Mouse (Mus musculus) MEL (cell line): ENCODE results near the gene B830017H08Rik. TPM values are rescaled to one million over a fixed set of nuclear protein-coding genes. Genes with fewer than 3 reads are reported as not detected.

Experiments used
- DNase-seq: peaks from one replicate; pipeline ENCODE4 v3.0.0; 2011; ENCODE audit warnings: low read depth, low spot score
- H3K27ac ChIP-seq: 2 replicates; pipeline ENCODE4 v1.5.1; 2012; ENCODE audit warnings: low read depth, mild to moderate bottlenecking, control low read depth, low read length, moderate library complexity; ENCODE audit not compliant: control insufficient read depth
- H3K27me3 ChIP-seq, 2 experiments: fragments of 150-350 bp in 1 of 2; sonication (generic) in 1 of 2; 2 replicates each; pipeline ENCODE4 v1.6.1; 2012; ENCODE audit warnings: low read length in 2 of 2, mild to moderate bottlenecking in 2 of 2, improper control_type of control experiment in 1 of 2, moderate library complexity in 1 of 2; ENCODE audit not compliant: insufficient read depth in 2 of 2, control insufficient read depth in 1 of 2
- H3K36me3 ChIP-seq, 2 experiments: 2 replicates each; pipeline ENCODE4 v1.6.1; 2012 to 2014; ENCODE audit warnings: low read length in 2 of 2, improper control_type of control experiment in 1 of 2, inconsistent platforms in 1 of 2, mild to moderate bottlenecking in 1 of 2; ENCODE audit not compliant: insufficient read depth in 2 of 2, control insufficient read depth in 1 of 2
- H3K4me1 ChIP-seq, 2 experiments: fragments of 150-350 bp in 1 of 2; sonication (generic) in 1 of 2; 2 replicates each; pipeline ENCODE4 v1.6.1; 2012; ENCODE audit warnings: low read length in 2 of 2, improper control_type of control experiment in 1 of 2, mild to moderate bottlenecking in 1 of 2; ENCODE audit not compliant: insufficient read depth in 2 of 2, control insufficient read depth in 1 of 2
- H3K4me3 ChIP-seq, 2 experiments: fragments of 150-350 bp in 1 of 2; sonication (generic) in 1 of 2; 2 replicates each; pipeline ENCODE4 v1.5.1; 2012; ENCODE audit warnings: low read depth in 2 of 2, low read length in 2 of 2, mild to moderate bottlenecking in 2 of 2, moderate library complexity in 2 of 2, control low read depth in 1 of 2, improper control_type of control experiment in 1 of 2; ENCODE audit not compliant: control insufficient read depth in 1 of 2, insufficient read depth in 1 of 2
- H3K79me2 ChIP-seq: 2 replicates; pipeline ENCODE4 v1.6.1; 2012; ENCODE audit warnings: mild to moderate bottlenecking, low read length, moderate library complexity; ENCODE audit not compliant: control insufficient read depth, poor library complexity, insufficient read depth
- H3K9ac ChIP-seq: 2 replicates; pipeline ENCODE4 v1.6.1; 2012; ENCODE audit warnings: low read depth, mild to moderate bottlenecking, control low read depth, low read length, moderate library complexity; ENCODE audit not compliant: control insufficient read depth, poor library complexity, severe bottlenecking
- H3K9me3 ChIP-seq: fragments of 150-350 bp; sonication (generic); replicated peaks from 2 replicates; pipeline ENCODE4 v1.6.1; 2012; ENCODE audit warnings: mild to moderate bottlenecking, low read length, improper control_type of control experiment, moderate library complexity; ENCODE audit not compliant: insufficient read depth
- BHLHE40 ChIP-seq: IDR thresholded peaks from 2 replicates; pipeline ENCODE4 v1.6.1; 2012; ENCODE audit warnings: low read depth, mild to moderate bottlenecking, inconsistent platforms, low read length, improper control_type of control experiment, borderline replicate concordance
- CHD2 ChIP-seq: IDR thresholded peaks from 2 replicates; pipeline ENCODE4 v1.6.1; 2011; ENCODE audit warnings: low read length, improper control_type of control experiment
- CTCF ChIP-seq, 3 experiments: IDR thresholded peaks in 2 of 3; conservative IDR thresholded peaks in 1 of 3; 2 replicates each; pipeline ENCODE4 v1.5.1; 2011 to 2012; ENCODE audit warnings: low read length in 3 of 3, low read depth in 2 of 3, mild to moderate bottlenecking in 2 of 3, improper control_type of control experiment in 1 of 3, inconsistent platforms in 1 of 3, mixed read lengths in 1 of 3, moderate library complexity in 1 of 3; ENCODE audit not compliant: control insufficient read depth in 1 of 3, insufficient read depth in 1 of 3, poor library complexity in 1 of 3, severe bottlenecking in 1 of 3
- ELF1 ChIP-seq: IDR thresholded peaks from 2 replicates; pipeline ENCODE4 v1.6.1; 2014; ENCODE audit warnings: low read depth, mild to moderate bottlenecking, inconsistent platforms, low read length, improper control_type of control experiment, moderate library complexity
- EP300 ChIP-seq, 2 experiments: IDR thresholded peaks; 2 replicates each; pipeline ENCODE4 v1.6.1; 2011; ENCODE audit warnings: improper control_type of control experiment in 2 of 2, low read length in 2 of 2, low read depth in 1 of 2, mild to moderate bottlenecking in 1 of 2
- GABPA ChIP-seq: IDR thresholded peaks from 2 replicates; pipeline ENCODE4 v1.6.1; 2012; ENCODE audit warnings: low read depth, mild to moderate bottlenecking, inconsistent platforms, low read length, improper control_type of control experiment, moderate library complexity
- GATA1 ChIP-seq: IDR thresholded peaks from 2 replicates; pipeline ENCODE4 v1.6.1; 2011; ENCODE audit warnings: low read depth, low read length, improper control_type of control experiment
- MAX ChIP-seq: IDR thresholded peaks from 2 replicates; pipeline ENCODE4 v1.6.1; 2011; ENCODE audit warnings: low read length, improper control_type of control experiment
- MAZ ChIP-seq: IDR thresholded peaks from 2 replicates; pipeline ENCODE4 v1.6.1; 2012; ENCODE audit warnings: low read depth, mild to moderate bottlenecking, inconsistent platforms, low read length, improper control_type of control experiment
- MXI1 ChIP-seq: IDR thresholded peaks from 2 replicates; pipeline ENCODE4 v1.6.1; 2011; ENCODE audit warnings: mild to moderate bottlenecking, low read depth, low read length, improper control_type of control experiment
- NELFE ChIP-seq: IDR thresholded peaks from 2 replicates; pipeline ENCODE4 v1.6.1; 2011; ENCODE audit warnings: low read depth, low read length, improper control_type of control experiment
- POLR2A ChIP-seq, 2 experiments: IDR thresholded peaks; 2 replicates each; pipeline ENCODE4 v1.6.1; 2011 to 2012; ENCODE audit warnings: low read length in 2 of 2, mild to moderate bottlenecking in 2 of 2, control low read depth in 1 of 2, improper control_type of control experiment in 1 of 2, low read depth in 1 of 2, moderate library complexity in 1 of 2; ENCODE audit not compliant: control insufficient read depth in 1 of 2, insufficient read depth in 1 of 2, poor library complexity in 1 of 2
- POLR2AphosphoS2 ChIP-seq: IDR thresholded peaks from 2 replicates; pipeline ENCODE4 v1.6.1; 2011; ENCODE audit warnings: low read length, improper control_type of control experiment
- POLR2AphosphoS5 ChIP-seq: IDR thresholded peaks from 2 replicates; pipeline ENCODE4 v1.6.1; 2012; ENCODE audit warnings: low read depth, borderline replicate concordance, mild to moderate bottlenecking, inconsistent platforms, low read length, moderate library complexity, mixed read lengths
- RAD21 ChIP-seq: IDR thresholded peaks from 2 replicates; pipeline ENCODE4 v1.6.1; 2011; ENCODE audit warnings: mild to moderate bottlenecking, low read depth, low read length, improper control_type of control experiment
- SIN3A ChIP-seq: IDR thresholded peaks from 2 replicates; pipeline ENCODE4 v1.6.1; 2012; ENCODE audit warnings: low read length, improper control_type of control experiment, inconsistent platforms
- SMC3 ChIP-seq: IDR thresholded peaks from 2 replicates; pipeline ENCODE4 v1.6.1; 2011; ENCODE audit warnings: low read depth, low read length, improper control_type of control experiment
- TAL1 ChIP-seq: IDR thresholded peaks from 2 replicates; pipeline ENCODE4 v1.6.1; 2012; ENCODE audit warnings: mild to moderate bottlenecking, inconsistent platforms, low read length, moderate library complexity, mixed read lengths
- TCF12 ChIP-seq: IDR thresholded peaks from 2 replicates; pipeline ENCODE4 v1.6.1; 2014; ENCODE audit warnings: low read depth, mild to moderate bottlenecking, inconsistent platforms, low read length, improper control_type of control experiment, moderate library complexity
- UBTF ChIP-seq: IDR thresholded peaks from 2 replicates; pipeline ENCODE4 v1.6.1; 2012; ENCODE audit warnings: low read depth, mild to moderate bottlenecking, inconsistent platforms, low read length, improper control_type of control experiment, moderate library complexity, borderline replicate concordance; ENCODE audit not compliant: insufficient read depth
- USF1 ChIP-seq: IDR thresholded peaks from 2 replicates; pipeline ENCODE4 v1.6.1; 2014; ENCODE audit warnings: low read depth, mild to moderate bottlenecking, inconsistent platforms, low read length, improper control_type of control experiment, moderate library complexity
- ZC3H11A ChIP-seq: IDR thresholded peaks from 2 replicates; pipeline ENCODE4 v1.6.1; 2012; ENCODE audit warnings: low read depth, mild to moderate bottlenecking, inconsistent platforms, low read length, improper control_type of control experiment
- ZKSCAN1 ChIP-seq: IDR thresholded peaks from 2 replicates; pipeline ENCODE4 v1.6.1; 2012; ENCODE audit warnings: low read depth, mild to moderate bottlenecking, inconsistent platforms, low read length, improper control_type of control experiment, moderate library complexity
- ZMIZ1 ChIP-seq: IDR thresholded peaks from 2 replicates; pipeline ENCODE4 v1.6.1; 2012; ENCODE audit warnings: low read depth, mild to moderate bottlenecking, inconsistent platforms, low read length, improper control_type of control experiment, moderate library complexity
- polyA plus RNA-seq, 2 experiments: library from polyadenylated mRNA; stranded (reverse) in 1 of 2; unstranded in 1 of 2; fragments of >175 nt in 1 of 2; fragments of >200 nt in 1 of 2; gene quantifications; 2 replicates each; pipeline versions ENCODE4 v1.2.1 to v1.2.4; 2012; ENCODE audit warnings: low replicate concordance in 2 of 2, low read depth in 1 of 2; ENCODE audit not compliant: insufficient read length in 2 of 2, insufficient read depth in 1 of 2, missing spikeins in 1 of 2
- total RNA-seq: library from RNA; depleted of rRNA; stranded (reverse); fragments of 300-350 nt; gene quantifications from 2 replicates; pipeline ENCODE4 v1.2.3, GENCODE M21; 2012

B830017H08Rik gene
- total and polyA plus RNA-seq, 3 experiments = 0.06 TPM; not detected in 2

DNA sequence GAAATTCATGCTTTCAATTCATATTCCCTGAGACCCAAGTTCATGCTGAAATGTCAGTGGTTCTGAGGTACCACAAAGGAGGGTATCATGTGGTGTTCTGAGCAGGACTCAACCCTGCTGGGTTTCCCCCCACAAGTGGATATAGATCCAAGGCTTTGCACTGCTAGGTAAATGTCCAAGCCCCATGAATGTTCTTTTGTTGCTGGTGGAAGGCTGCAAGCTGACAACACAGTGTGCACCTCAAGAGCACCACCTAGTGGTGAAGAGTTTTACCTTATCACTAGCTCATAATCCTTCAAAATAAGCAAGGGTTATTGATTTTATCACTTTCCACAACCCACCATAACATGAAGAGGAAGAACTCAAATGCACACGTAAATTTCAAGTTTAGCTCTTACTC lies 16.0 kb downstream of the B830017H08Rik start:
- TF ChIP-seq CHD2 = no peak
- no peak for TF ChIP-seq MAZ
- TF ChIP-seq POLR2AphosphoS2 = no peak
- no peak for TF ChIP-seq GABPA
- TF ChIP-seq SIN3A = no peak
- TF ChIP-seq TCF12 = no peak
- no peak for TF ChIP-seq ZMIZ1
- peak; percentile 63 to 92 (median 81) for TF ChIP-seq CTCF (IDR thresholded peaks at IDR 0.05 in 2 of 3, conservative IDR thresholded peaks at IDR 0.05 in 1 of 3; ENCODE audit: control insufficient read depth in 1 of 3, insufficient read depth in 1 of 3, low read depth in 2 of 3, low read length in 3 of 3, poor library complexity in 1 of 3, severe bottlenecking in 1 of 3)
- TF ChIP-seq POLR2A (IDR thresholded peaks at IDR 0.05; ENCODE audit: control insufficient read depth in 1 of 2, insufficient read depth in 1 of 2, low read depth in 1 of 2, low read length in 2 of 2, poor library complexity in 1 of 2) = no peak
- peak; percentile 60 for TF ChIP-seq SMC3
- TF ChIP-seq UBTF = no peak
- 0 out of 2 replicates have a peak, but pooled peaks have one; percentile 29 for TF ChIP-seq ZC3H11A
- TF ChIP-seq GATA1 = peak; percentile 64
- no peak for TF ChIP-seq ZKSCAN1
- TF ChIP-seq NELFE = no peak
- TF ChIP-seq ELF1 = no peak
- TF ChIP-seq RAD21 = peak; percentile 67
- no peak for TF ChIP-seq MXI1
- no peak for TF ChIP-seq MAX
- no peak for TF ChIP-seq EP300 (IDR thresholded peaks at IDR 0.05; ENCODE audit: low read depth in 1 of 2, low read length in 2 of 2)
- no peak for TF ChIP-seq USF1
- no peak for TF ChIP-seq BHLHE40
- no peak for TF ChIP-seq POLR2AphosphoS5
- no peak for TF ChIP-seq TAL1
- TF ChIP-seq, all 39 proteins: peak for 5
- no peak overlapping the region for H3K27ac ChIP-seq
- peaks cover 6 to 8% of the 10 kb centered on the region in 2 experiments for H3K36me3 ChIP-seq

More for the DNA sequence above, 16.0 kb downstream of the B830017H08Rik start:
- H3K9ac ChIP-seq = no peak overlapping the region
- no peaks in the 10 kb centered on the region for H3K27me3 ChIP-seq
- H3K4me3 ChIP-seq = no peak overlapping the region
- DNase-seq = peak; percentile 76
- peaks cover 2 to 6% of the 10 kb centered on the region in 2 experiments; a peak in 3 of 4 replicates for H3K4me1 ChIP-seq
- no peaks in the 10 kb centered on the region for H3K9me3 ChIP-seq
- H3K79me2 ChIP-seq = no peaks in the 10 kb centered on the region
